Mouse (Mus musculus) heart, adult 2 months (tissue): ENCODE measurements around the gene Gpr152.

ENCODE experiments used
- CTCF ChIP-seq: fragments of 200-600 bp; IDR thresholded peaks from 2 replicates; pipeline ENCODE4 v1.8.1; 2022; ENCODE audit warnings: antibody characterized with exemption, mild to moderate bottlenecking, moderate library complexity
- EP300 ChIP-seq: fragments of 200-500 bp; IDR thresholded peaks from 2 replicates; pipeline ENCODE4 v1.6.1; 2011; ENCODE audit warnings: low read depth, low read length, control low read depth; ENCODE audit not compliant: insufficient read depth
- POLR2A ChIP-seq: fragments of 200-500 bp; IDR thresholded peaks from 2 replicates; pipeline ENCODE4 v1.6.1; 2011; ENCODE audit warnings: mild to moderate bottlenecking, low read depth, low read length, control low read depth; ENCODE audit not compliant: insufficient read depth

DNA sequence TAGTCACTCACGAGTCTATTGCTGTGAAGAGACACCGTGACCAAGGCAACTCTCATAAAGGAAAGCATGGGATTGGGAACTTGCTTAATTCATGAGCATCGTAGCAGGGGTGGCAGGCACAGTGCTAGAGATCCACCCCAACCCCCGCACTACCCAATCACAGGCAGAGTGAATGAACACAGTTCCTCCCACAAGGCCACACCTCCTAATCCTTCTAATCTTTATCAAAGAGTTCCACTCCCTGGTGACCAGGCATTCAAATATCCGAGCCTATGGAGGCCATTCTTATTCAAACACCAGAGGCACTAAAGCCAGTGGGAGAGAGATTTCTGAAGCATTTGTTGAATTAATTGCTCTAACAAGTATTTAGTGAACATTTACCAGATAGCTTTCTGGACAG, 6.3 kb downstream of the Gpr152 start:
- TF ChIP-seq CTCF = no peak
- no peak for TF ChIP-seq POLR2A
- TF ChIP-seq EP300 = no peak
